Mouse (Mus musculus): ENCODE data around the gene Ndufb5. TPM values are rescaled to one million over a fixed set of nuclear protein-coding genes. Genes with fewer than 3 reads are reported as not detected.
A peak's percentile ranks its signal among the peaks of the same experiment; 100 is the strongest.

Ndufb5 gene
- total and polyA plus RNA-seq, 3 experiments, result 793 to 933 (median 925) TPM

- 0 out of 2 replicates have a peak, but pooled peaks cover 3% of the 10 kb centered on the region for H3K36me3 ChIP-seq (ENCODE audit: control insufficient read depth, insufficient read depth, low read length)
- H3K27me3 ChIP-seq (ENCODE audit: control insufficient read depth, insufficient read depth, low read length), result no peaks in the 10 kb centered on the region
- H3K4me1 ChIP-seq (ENCODE audit: control insufficient read depth, insufficient read depth, low read length), result no peaks in the 10 kb centered on the region
- no peaks in the 10 kb centered on the region for H3K79me2 ChIP-seq (replicated peaks; ENCODE audit: control insufficient read depth, insufficient read depth, low read length)
- DNase-seq, result no peak
- no peak overlapping the region for H3K27ac ChIP-seq
- intact Hi-C loops (cut with DNase I), result no loop called here
- no peak overlapping the region for H3K9ac ChIP-seq (ENCODE audit: low read depth, low read length)
- TF ChIP-seq CTCF (IDR thresholded peaks at IDR 0.05), result no peak
- TF ChIP-seq POLR2A (IDR thresholded peaks at IDR 0.05; ENCODE audit: insufficient read depth, low read depth, low read length), result no peak
- no peak for TF ChIP-seq EP300 (IDR thresholded peaks at IDR 0.05; ENCODE audit: insufficient read depth, low read depth, low read length)
- H3K4me3 ChIP-seq, result no peak overlapping the region
- 49% methylated on average over 5 of the region's 5 CpGs for WGBS
These were observed 44.9 kb upstream of the Ndufb5 start for GRCm38 (mm10) chr3:32691841-32692240.

GRCm38 (mm10) chr3:32694211-32694610 lies 42.6 kb upstream of the Ndufb5 start:
- Histone ChIP-seq H3K79me2 (replicated peaks; ENCODE audit: control insufficient read depth, insufficient read depth, low read length) (no peaks in the 10 kb centered on the region), H3K4me1 (ENCODE audit: control insufficient read depth, insufficient read depth, low read length) (no peaks in the 10 kb centered on the region), H3K27me3 (ENCODE audit: control insufficient read depth, insufficient read depth, low read length) (no peaks in the 10 kb centered on the region), H3K4me3 (no peak overlapping the region), H3K36me3 (ENCODE audit: control insufficient read depth, insufficient read depth, low read length) (0 out of 2 replicates have a peak, but pooled peaks cover 3% of the 10 kb centered on the region), H3K27ac (no peak overlapping the region), H3K9ac (ENCODE audit: low read depth, low read length) (no peak overlapping the region)
- no peak for DNase-seq
- TF ChIP-seq CTCF (IDR thresholded peaks at IDR 0.05) (no peak), EP300 (IDR thresholded peaks at IDR 0.05; ENCODE audit: insufficient read depth, low read depth, low read length) (no peak), POLR2A (IDR thresholded peaks at IDR 0.05; ENCODE audit: insufficient read depth, low read depth, low read length) (no peak)
- 51% methylated on average over 5 of the region's 5 CpGs for WGBS
- intact Hi-C loops (cut with DNase I), result no loop called here

GRCm38 (mm10) chr3:32694737-32695582 lies 41.8 kb upstream of the Ndufb5 start:
- Histone ChIP-seq H3K79me2 (replicated peaks; ENCODE audit: control insufficient read depth, insufficient read depth, low read length) (no peaks in the 10 kb centered on the region), H3K9ac (ENCODE audit: low read depth, low read length) (no peak overlapping the region), H3K4me1 (ENCODE audit: control insufficient read depth, insufficient read depth, low read length) (no peaks in the 10 kb centered on the region), H3K4me3 (no peak overlapping the region), H3K27ac (no peak overlapping the region), H3K36me3 (ENCODE audit: control insufficient read depth, insufficient read depth, low read length) (0 out of 2 replicates have a peak, but pooled peaks cover 3% of the 10 kb centered on the region), H3K27me3 (ENCODE audit: control insufficient read depth, insufficient read depth, low read length) (no peaks in the 10 kb centered on the region)
- no peak for DNase-seq
- intact Hi-C loops (cut with DNase I), result no loop called here
- WGBS, result 61% methylated on average over 12 of the region's 12 CpGs
- no peak for TF ChIP-seq EP300 (IDR thresholded peaks at IDR 0.05; ENCODE audit: insufficient read depth, low read depth, low read length)
- peak; percentile 17; the same call in 1 of the 2 replicates for TF ChIP-seq CTCF (IDR thresholded peaks at IDR 0.05)

- Histone ChIP-seq H3K27me3 (ENCODE audit: control insufficient read depth, insufficient read depth, low read length) (no peaks in the 10 kb centered on the region), H3K4me3 (no peak overlapping the region), H3K9ac (ENCODE audit: low read depth, low read length) (no peak overlapping the region), H3K79me2 (replicated peaks; ENCODE audit: control insufficient read depth, insufficient read depth, low read length) (no peaks in the 10 kb centered on the region), H3K27ac (no peak overlapping the region), H3K4me1 (ENCODE audit: control insufficient read depth, insufficient read depth, low read length) (no peaks in the 10 kb centered on the region), H3K36me3 (ENCODE audit: control insufficient read depth, insufficient read depth, low read length) (0 out of 2 replicates have a peak, but pooled peaks cover 3% of the 10 kb centered on the region)
- intact Hi-C loops (cut with DNase I), result no loop called here
- TF ChIP-seq EP300 (IDR thresholded peaks at IDR 0.05; ENCODE audit: insufficient read depth, low read depth, low read length) (no peak), POLR2A (IDR thresholded peaks at IDR 0.05; ENCODE audit: insufficient read depth, low read depth, low read length) (no peak), CTCF (IDR thresholded peaks at IDR 0.05) (no peak)
- WGBS, result 85% methylated on average over 4 of the region's 4 CpGs
- no peak for DNase-seq
These were observed 41.2 kb upstream of the Ndufb5 start for GRCm38 (mm10) chr3:32695583-32695980.

- WGBS, result 24% methylated on average over 7 of the region's 7 CpGs
These were observed 38.4 kb upstream of the Ndufb5 start for GRCm38 (mm10) chr3:32698228-32698863.

More at GRCm38 (mm10) chr3:32698228-32698863, 38.4 kb upstream of the Ndufb5 start:
- no peaks in the 10 kb centered on the region for H3K79me2 ChIP-seq (replicated peaks; ENCODE audit: control insufficient read depth, insufficient read depth, low read length)
- peak; percentile 82 to 90 for DNase-seq
- no peaks in the 10 kb centered on the region for H3K27me3 ChIP-seq (ENCODE audit: control insufficient read depth, insufficient read depth, low read length)
- intact Hi-C loops (cut with DNase I), result loop anchor here (1.0 to 2.0 kb wide), 3 partner anchors 88 to 365 kb away; no protein-coding TSS in a partner anchor
- no peak overlapping the region for H3K9ac ChIP-seq (ENCODE audit: low read depth, low read length)
- no peaks in the 10 kb centered on the region for H3K4me1 ChIP-seq (ENCODE audit: control insufficient read depth, insufficient read depth, low read length)
- no peak overlapping the region for H3K27ac ChIP-seq
- no peak overlapping the region for H3K4me3 ChIP-seq
- no peaks in the 10 kb centered on the region for H3K36me3 ChIP-seq (ENCODE audit: control insufficient read depth, insufficient read depth, low read length)
- TF ChIP-seq EP300 (IDR thresholded peaks at IDR 0.05; ENCODE audit: insufficient read depth, low read depth, low read length), result peak; percentile 77
- TF ChIP-seq POLR2A (IDR thresholded peaks at IDR 0.05; ENCODE audit: insufficient read depth, low read depth, low read length), result no peak
- peak; percentile 100; the same call in 1 of the 2 replicates for TF ChIP-seq CTCF (IDR thresholded peaks at IDR 0.05)
